ENCODE assay signal across 8 mouse cellular contexts in the genomic region with DNA sequence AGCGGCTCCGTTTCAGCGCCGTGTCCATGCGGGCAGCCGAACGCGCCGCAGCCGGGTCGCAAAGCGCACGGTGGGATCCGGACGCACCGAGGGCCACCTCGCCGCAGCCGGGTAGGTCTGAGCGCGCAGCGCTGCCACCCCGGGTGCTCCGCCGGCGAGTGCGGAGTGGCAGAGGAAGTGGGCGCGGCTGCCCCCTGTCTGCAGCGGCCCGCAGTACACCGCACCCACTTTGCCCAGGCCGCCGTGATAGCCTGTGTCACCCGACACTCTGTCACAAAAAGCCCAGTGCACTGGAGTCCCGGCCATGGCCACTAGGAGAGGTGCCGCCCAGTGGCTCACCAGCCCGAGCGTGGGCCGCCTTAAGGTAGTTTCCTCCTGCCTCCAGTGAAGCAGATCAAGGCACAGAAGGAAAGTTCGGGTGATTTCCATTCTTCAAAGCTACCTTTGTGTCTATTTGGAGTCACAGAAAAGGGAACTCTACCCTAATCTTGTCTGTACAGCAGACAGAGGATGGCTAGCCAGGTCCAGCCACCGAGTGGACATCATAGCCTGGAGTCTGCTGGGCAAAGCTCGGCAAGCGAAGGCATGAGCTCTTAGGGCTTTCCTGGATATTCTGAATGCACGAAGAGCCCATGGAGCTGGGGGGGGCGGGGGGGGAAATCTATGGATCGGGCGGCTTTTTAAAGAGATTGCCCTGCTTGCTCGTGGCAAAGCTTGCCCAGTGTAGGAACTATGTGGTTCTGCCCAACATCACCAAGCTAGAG. TPM values are rescaled to one million over a fixed set of nuclear protein-coding genes. Genes with fewer than 3 reads are reported as not detected.
DNase-seq lines count a peak whose midpoint lies in the region; ATAC-seq and TF ChIP-seq lines count a peak whose summit lies in the region.

Gene Sh3bp5, minus strand, starts transcription at position 149 of the 764 bp plus-strand sequence.

- 7% methylated on average over 49 of the region's 49 CpGs for WGBS in lung, embryonic 14.5 days

- no peaks in the 10 kb centered on the region for H3K27me3 ChIP-seq in lung, embryonic 14.5 days (ENCODE audit: insufficient read depth, low read length)

- peak within 1 kb of the TSS; percentile 88 for H3K4me2 ChIP-seq in lung, embryonic 14.5 days

- peak; percentile 83 for ATAC-seq in frontal cortex, adult (ENCODE audit: low TSS enrichment)
- peak; percentile 94 to 97 for ATAC-seq in hematopoietic stem cell, adult 5-6 weeks (replicated peaks in 1 of 2; ENCODE audit: insufficient read depth in 1 of 2, low FRiP score in 2 of 2, low TSS enrichment in 1 of 2, low read depth in 1 of 2, poor library complexity in 2 of 2, severe bottlenecking in 2 of 2)
- ATAC-seq in lung, embryonic 14.5 days (ENCODE audit: insufficient read depth), result peak; percentile 90
- peak; percentile 99 for ATAC-seq in neutrophil, adult 5-6 weeks (ENCODE audit: extremely low read depth, insufficient number of reproducible peaks, low FRiP score, poor library complexity, severe bottlenecking)

- peak; percentile 91 for DNase-seq in Muller cell, postnatal 12 days (ENCODE audit: inconsistent ontology term)
- DNase-seq in cerebellum, adult 9-10 months, result peak; percentile 97
- peak; percentile 84 to 95 for DNase-seq in layer of hippocampus, adult 8-10 months (ENCODE audit: low spot score in 2 of 2)
- DNase-seq in lung, embryonic 14.5 days, result peak; percentile 92
- DNase-seq in thymus, adult 18-20 months, result peak; percentile 85 to 86

- H3K9me3 ChIP-seq in lung, embryonic 14.5 days (ENCODE audit: low read depth, low read length), result no peaks in the 10 kb centered on the region

- H3K4me1 ChIP-seq in lung, embryonic 14.5 days (ENCODE audit: insufficient read depth), result peaks cover 14% of the 10 kb centered on the region

- peak within 1 kb of the TSS; percentile 64 for H3K9ac ChIP-seq in lung, embryonic 14.5 days

- peak; percentile 92 for TF ChIP-seq CTCF in lung, embryonic 14.5 days (IDR thresholded peaks at IDR 0.05; ENCODE audit: low read depth)

- H3K27ac ChIP-seq in lung, embryonic 14.5 days (ENCODE audit: low read depth), result no peak within 1 kb of the TSS; the same call in 1 of the 2 replicates

- H3K4me3 ChIP-seq in lung, embryonic 14.5 days (ENCODE audit: low read depth, low read length), result peak within 1 kb of the TSS; percentile 70

- no peaks in the 10 kb centered on the region for H3K36me3 ChIP-seq in lung, embryonic 14.5 days (ENCODE audit: insufficient read depth)

RNA-seq across cellular contexts. Expression of gene Sh3bp5, which starts in this region (rescaled TPM):
- 14.3 and 15.9 TPM in 2 replicates for total RNA-seq in hematopoietic stem cell, adult 5-6 weeks (2017)
- 100 to 1,000 TPM; 105 to 134 (median 117) TPM for total RNA-seq in layer of hippocampus, adult 8-10 months (2022)
- polyA plus RNA-seq in lung, embryonic 14.5 days (2014; fragmentation: Nextera tagmentation; extraction: Ambion mirVana), result 12.8 and 14.8 TPM in 2 replicates
- total RNA-seq in neutrophil, adult 5-6 weeks (2017), result 110 and 118 TPM in 2 replicates
